In genomic region chr10:58238984-58239740, GRCm38 (mm10) we compare ENCODE assay signal across 9 mouse cellular contexts. TPM values are rescaled to one million over a fixed set of nuclear protein-coding genes. Genes with fewer than 3 reads are reported as not detected.
DNase-seq lines count a peak whose midpoint lies in the region; ATAC-seq and TF ChIP-seq lines count a peak whose summit lies in the region.
"Not testable (repeated sequence)": the region's sequence is repeated elsewhere in the genome, so short reads cannot be mapped to it uniquely, and the experiment has no call there.
"Had no signal": no experiment of that assay in that cellular context is flagged by ENCODE, and none has a peak within 500 bp of the region (broad histone marks: within the 10 kb centered on the region; RNA-seq: fewer than 3 reads in every experiment).

No protein-coding gene starts in this region.

- H3K4me3 ChIP-seq in lung, embryonic 16.5 days (ENCODE audit: low read length); thymus, adult 2 months (ENCODE audit: control insufficient read depth, insufficient read depth, low read length): not testable (repeated sequence)

- 80% methylated on average over 7 of the region's 8 CpGs for WGBS in lung, embryonic 16.5 days
- WGBS in thymus, adult 2 months, result 88% methylated on average over 8 of the region's 8 CpGs

- not testable (repeated sequence) for TF ChIP-seq CTCF in thymus, adult 2 months (IDR thresholded peaks at IDR 0.05; ENCODE audit: borderline replicate concordance, control insufficient read depth, extremely low read depth, insufficient read depth, low read length, poor library complexity)

- not testable (repeated sequence) for H3K27ac ChIP-seq in lung, embryonic 16.5 days (ENCODE audit: low read length); thymus, adult 2 months (ENCODE audit: control insufficient read depth, insufficient read depth, low read length)

- not testable (repeated sequence) for H3K36me3 ChIP-seq in lung, embryonic 16.5 days (ENCODE audit: control insufficient read depth, insufficient read depth, low read length); thymus, adult 2 months (ENCODE audit: control insufficient read depth, insufficient read depth, low read length)

- H3K4me2 ChIP-seq in lung, embryonic 16.5 days (ENCODE audit: low read depth, low read length), result not testable (repeated sequence)

- H3K9ac ChIP-seq in lung, embryonic 16.5 days (ENCODE audit: low read length), result not testable (repeated sequence)

- H3K4me1 ChIP-seq in lung, embryonic 16.5 days (replicated peaks; ENCODE audit: control insufficient read depth, insufficient read depth, low read length); thymus, adult 2 months (replicated peaks; ENCODE audit: control insufficient read depth, insufficient read depth, low read length): not testable (repeated sequence)

- DNase-seq in CD4-positive helper T cell, adult 2 months (ENCODE audit: low read depth, low spot score), result peak; percentile 31
- peak; percentile 49 for DNase-seq in cerebellum, adult 9-11 months
- peak; percentile 43 to 44 for DNase-seq in frontal cortex, postnatal 14 days (ENCODE audit: low spot score in 2 of 2)
- peak; percentile 66 for DNase-seq in heart, postnatal 4 days
- DNase-seq in layer of hippocampus, adult 18-20 months (ENCODE audit: low spot score in 2 of 2), result peak; percentile 50 to 69
- peak; percentile 55 for DNase-seq in thymus, adult 2 months

- not testable (repeated sequence) for TF ChIP-seq POLR2A in thymus, adult 2 months (IDR thresholded peaks at IDR 0.05; ENCODE audit: control insufficient read depth, extremely low read depth, insufficient read depth, low read length, poor library complexity)

- H3K9me3 ChIP-seq in lung, embryonic 16.5 days (ENCODE audit: control insufficient read depth, low read length), result not testable (repeated sequence)

- peak; percentile 68; the same call in 1 of the 2 replicates for ATAC-seq in lung, embryonic 16.5 days (ENCODE audit: low read depth)
- peak; percentile 47 for ATAC-seq in neutrophil, adult 5-6 weeks (ENCODE audit: extremely low read depth, insufficient number of reproducible peaks, low FRiP score, poor library complexity, severe bottlenecking)

- H3K27me3 ChIP-seq in lung, embryonic 16.5 days (ENCODE audit: control insufficient read depth, insufficient read depth, low read depth, low read length); thymus, adult 2 months (ENCODE audit: control insufficient read depth, insufficient read depth, low read length): not testable (repeated sequence)

RNA-seq across cellular contexts. Expression of gene Gm4981, which starts 2.7 kb away (rescaled TPM):
- total RNA-seq in heart, postnatal 4 days (2021), result not detected
- total RNA-seq in layer of hippocampus, adult 18-20 months (2021), result not detected
- not detected in 2 replicates for polyA plus RNA-seq in lung, embryonic 16.5 days (2015; fragmentation: Nextera tagmentation; extraction: Ambion mirVana)
- 0.23 TPM in 1 of 2 replicates, not detected in the other for total RNA-seq in neutrophil, adult 5-6 weeks (2017)
- polyA plus RNA-seq in thymus, adult 2 months (2012; rRNA removed), result not detected in 2 replicates
- total RNA-seq: left cerebral cortex, postnatal 10 days had no signal

RNA-seq across cellular contexts. Expression of gene Duxf3, which starts 6.7 kb away (rescaled TPM):
- total RNA-seq in heart, postnatal 4 days (2021), result not detected
- total RNA-seq in layer of hippocampus, adult 18-20 months (2021), result not detected
- not detected in 2 replicates for polyA plus RNA-seq in lung, embryonic 16.5 days (2015; fragmentation: Nextera tagmentation; extraction: Ambion mirVana)
- total RNA-seq in neutrophil, adult 5-6 weeks (2017), result 0.47 TPM in 1 of 2 replicates, not detected in the other
- polyA plus RNA-seq in thymus, adult 2 months (2012; rRNA removed), result not detected in 2 replicates
- total RNA-seq: left cerebral cortex, postnatal 10 days had no signal

RNA-seq across cellular contexts. Expression of gene AW822073, which starts 14.4 kb away (rescaled TPM):
- not detected for total RNA-seq in heart, postnatal 4 days (2021)
- not detected for total RNA-seq in layer of hippocampus, adult 18-20 months (2021)
- not detected in 2 replicates for polyA plus RNA-seq in lung, embryonic 16.5 days (2015; fragmentation: Nextera tagmentation; extraction: Ambion mirVana)
- not detected in 2 replicates for total RNA-seq in neutrophil, adult 5-6 weeks (2017)
- not detected in 2 replicates for polyA plus RNA-seq in thymus, adult 2 months (2012; rRNA removed)
- total RNA-seq: left cerebral cortex, postnatal 10 days had no signal

RNA-seq across cellular contexts. Expression of gene Gcc2, which starts 16.1 kb away (rescaled TPM):
- 10 to 100 TPM; 24.6 to 29.2 TPM for total RNA-seq in heart, postnatal 4 days (2021)
- total RNA-seq in layer of hippocampus, adult 18-20 months (2021), result 10 to 100 TPM; 77.6 to 89.1 TPM
- polyA plus RNA-seq in lung, embryonic 16.5 days (2015; fragmentation: Nextera tagmentation; extraction: Ambion mirVana), result 67.5 and 83.6 TPM in 2 replicates
- total RNA-seq in neutrophil, adult 5-6 weeks (2017), result 60.5 and 62.7 TPM in 2 replicates
- polyA plus RNA-seq in thymus, adult 2 months (2012; rRNA removed), result 10.3 and 11.7 TPM in 2 replicates
